Mouse (Mus musculus) E14TG2a.4 (cell line): ENCODE measurements at regions not wholly inside any gene's neighbourhood (a gene's known extent, or its start where the extent isn't known, plus 50 kb on each side); places are given as distances from the start of the nearest gene placed in this dataset.

Experiments
- H3K27me3 ChIP-seq: 2 replicates; pipeline ENCODE4 v1.6.1; 2014; ENCODE audit warnings: low read length, control low read depth; ENCODE audit not compliant: insufficient read depth
- H3K36me3 ChIP-seq: 2 replicates; pipeline ENCODE4 v1.6.1; 2014; ENCODE audit warnings: low read length, control low read depth; ENCODE audit not compliant: insufficient read depth
- H3K4me1 ChIP-seq: replicated peaks from 2 replicates; pipeline ENCODE4 v1.6.1; 2014; ENCODE audit warnings: low read depth, low read length, control low read depth
- H3K4me3 ChIP-seq: replicated peaks from 2 replicates; pipeline ENCODE4 v1.5.1; 2014; ENCODE audit warnings: mild to moderate bottlenecking, low read length
- H3K9me3 ChIP-seq: 2 replicates; pipeline ENCODE4 v1.6.1; 2014; ENCODE audit warnings: low read length, control low read depth
- CTCF ChIP-seq: conservative IDR thresholded peaks from 2 replicates; pipeline ENCODE4 v1.5.1; 2014; ENCODE audit warnings: low read length
- NANOG ChIP-seq: IDR thresholded peaks from 2 replicates; pipeline ENCODE4 v1.6.1; 2014; ENCODE audit warnings: borderline replicate concordance, low read length, mixed read lengths
- POU5F1 ChIP-seq: IDR thresholded peaks from 2 replicates; pipeline ENCODE4 v1.6.1; 2014; ENCODE audit warnings: low read length, borderline replicate concordance

- TF ChIP-seq CTCF = no peak
- no peak for TF ChIP-seq POU5F1
- no peak for TF ChIP-seq NANOG
- no peaks in the 10 kb centered on the region for H3K36me3 ChIP-seq
- peaks cover 19% of the 10 kb centered on the region for H3K4me1 ChIP-seq
- H3K4me3 ChIP-seq = no peak overlapping the region
- peaks cover 14% of the 10 kb centered on the region for H3K9me3 ChIP-seq
- H3K27me3 ChIP-seq = no peaks in the 10 kb centered on the region
These were observed 146.1 kb downstream of the Pxdc1 start for GRCm38 (mm10) chr13:34507224-34507623.

- peaks cover 18% of the 10 kb centered on the region for H3K4me1 ChIP-seq
- TF ChIP-seq CTCF = no peak
- TF ChIP-seq POU5F1 = no peak
- TF ChIP-seq NANOG = no peak
- H3K27me3 ChIP-seq = no peaks in the 10 kb centered on the region
- no peaks in the 10 kb centered on the region for H3K36me3 ChIP-seq
- H3K9me3 ChIP-seq = peaks cover 14% of the 10 kb centered on the region
- no peak overlapping the region for H3K4me3 ChIP-seq
These were observed 147.4 kb downstream of the Pxdc1 start for GRCm38 (mm10) chr13:34505861-34506260.

- no peak for TF ChIP-seq POU5F1
- TF ChIP-seq NANOG = no peak
- TF ChIP-seq CTCF = no peak
- no peak overlapping the region for H3K4me3 ChIP-seq
- H3K36me3 ChIP-seq = no peaks in the 10 kb centered on the region
- H3K27me3 ChIP-seq = no peaks in the 10 kb centered on the region
- peaks cover 14% of the 10 kb centered on the region for H3K9me3 ChIP-seq
- peaks cover 18% of the 10 kb centered on the region for H3K4me1 ChIP-seq
These were observed 148.4 kb downstream of the Pxdc1 start for GRCm38 (mm10) chr13:34504879-34505278.

GRCm38 (mm10) chr13:34498910-34499309 is 153.9 kb upstream of the Slc22a23 start:
- H3K9me3 ChIP-seq = no peaks in the 10 kb centered on the region
- H3K27me3 ChIP-seq = no peaks in the 10 kb centered on the region
- no peaks in the 10 kb centered on the region for H3K4me1 ChIP-seq
- H3K36me3 ChIP-seq = no peaks in the 10 kb centered on the region
- no peak overlapping the region for H3K4me3 ChIP-seq
- no peak for TF ChIP-seq CTCF

GRCm38 (mm10) chr13:34497667-34498066 is 152.7 kb upstream of the Slc22a23 start:
- no peak for TF ChIP-seq NANOG
- TF ChIP-seq POU5F1 = no peak
- TF ChIP-seq CTCF = no peak
- Histone ChIP-seq H3K9me3 (no peaks in the 10 kb centered on the region), H3K4me1 (no peaks in the 10 kb centered on the region), H3K4me3 (no peak overlapping the region), H3K36me3 (no peaks in the 10 kb centered on the region), H3K27me3 (no peaks in the 10 kb centered on the region)

GRCm38 (mm10) chr13:34484831-34485230 is 139.8 kb upstream of the Slc22a23 start:
- Histone ChIP-seq H3K4me3 (no peak overlapping the region), H3K36me3 (no peaks in the 10 kb centered on the region), H3K27me3 (no peaks in the 10 kb centered on the region), H3K4me1 (no peaks in the 10 kb centered on the region), H3K9me3 (no peaks in the 10 kb centered on the region)
- no peak for TF ChIP-seq CTCF
- no peak for TF ChIP-seq NANOG
- no peak for TF ChIP-seq POU5F1

GRCm38 (mm10) chr13:34481461-34481860 is 136.5 kb upstream of the Slc22a23 start:
- Histone ChIP-seq H3K4me1 (no peaks in the 10 kb centered on the region), H3K36me3 (no peaks in the 10 kb centered on the region), H3K4me3 (no peak overlapping the region), H3K9me3 (no peaks in the 10 kb centered on the region), H3K27me3 (no peaks in the 10 kb centered on the region)
- TF ChIP-seq CTCF = no peak
- no peak for TF ChIP-seq NANOG
- TF ChIP-seq POU5F1 = no peak

- Histone ChIP-seq H3K9me3 (no peaks in the 10 kb centered on the region), H3K4me3 (peak overlapping the region; percentile 17; the same call in 1 of the 2 replicates), H3K27me3 (0 out of 2 replicates have a peak, but pooled peaks cover 3% of the 10 kb centered on the region), H3K4me1 (no peaks in the 10 kb centered on the region), H3K36me3 (no peaks in the 10 kb centered on the region)
- TF ChIP-seq CTCF = peak; percentile 64
- TF ChIP-seq NANOG = no peak
- TF ChIP-seq POU5F1 = no peak
These were observed 125.4 kb upstream of the Slc22a23 start for GRCm38 (mm10) chr13:34470410-34470809.

GRCm38 (mm10) chr13:34469568-34469967 is 124.6 kb upstream of the Slc22a23 start:
- H3K27me3 ChIP-seq = 0 out of 2 replicates have a peak, but pooled peaks cover 3% of the 10 kb centered on the region
- H3K4me3 ChIP-seq = no peak overlapping the region
- H3K4me1 ChIP-seq = no peaks in the 10 kb centered on the region
- H3K36me3 ChIP-seq = no peaks in the 10 kb centered on the region
- H3K9me3 ChIP-seq = no peaks in the 10 kb centered on the region
- no peak for TF ChIP-seq NANOG
- no peak for TF ChIP-seq CTCF
- TF ChIP-seq POU5F1 = no peak
